Mouse (Mus musculus) ES-E14 (cell line): ENCODE results near the gene Sla2. TPM values are rescaled to one million over a fixed set of nuclear protein-coding genes. Genes with fewer than 3 reads are reported as not detected.
"Not testable (repeated sequence)": the region's sequence is repeated elsewhere in the genome, so short reads cannot be mapped to it uniquely, and the experiment has no call there.

Experiments used
- DNase-seq: peaks from one replicate; pipeline ENCODE4 v3.0.0-alpha.2; 2013; ENCODE audit warnings: low read depth, low spot score
- H3K27ac ChIP-seq: 2 replicates; pipeline ENCODE4 v1.5.1; 2012; ENCODE audit warnings: low read depth, mild to moderate bottlenecking, low read length, moderate library complexity, mixed read lengths; ENCODE audit not compliant: poor library complexity, insufficient read depth, severe bottlenecking
- H3K36me3 ChIP-seq: 2 replicates; pipeline ENCODE4 v1.6.1; 2012; ENCODE audit warnings: mild to moderate bottlenecking, low read length, moderate library complexity, mixed read lengths; ENCODE audit not compliant: control insufficient read depth, poor library complexity, insufficient read depth, severe bottlenecking
- H3K4me1 ChIP-seq, 2 experiments: fragments of 150-350 bp in 1 of 2; sonication (generic) in 1 of 2; 2 replicates each; pipeline ENCODE4 v1.6.1; 2012; ENCODE audit warnings: low read length in 2 of 2, mild to moderate bottlenecking in 1 of 2, mixed read lengths in 1 of 2; ENCODE audit not compliant: control insufficient read depth in 2 of 2, insufficient read depth in 2 of 2, poor library complexity in 1 of 2
- H3K4me3 ChIP-seq, 2 experiments: fragments of 150-350 bp in 1 of 2; sonication (generic) in 1 of 2; 2 replicates each; pipeline ENCODE4 v1.5.1; 2012; ENCODE audit warnings: low read length in 2 of 2, low read depth in 1 of 2, mild to moderate bottlenecking in 1 of 2, mixed read lengths in 1 of 2; ENCODE audit not compliant: insufficient read depth in 1 of 2, poor library complexity in 1 of 2, severe bottlenecking in 1 of 2
- H3K9ac ChIP-seq: 2 replicates; pipeline ENCODE4 v1.6.1; 2012; ENCODE audit warnings: low read depth, mild to moderate bottlenecking, low read length, mixed read lengths; ENCODE audit not compliant: poor library complexity, insufficient read depth, severe bottlenecking
- H3K9me3 ChIP-seq: fragments of 150-350 bp; sonication (generic); 2 replicates; pipeline ENCODE4 v1.6.1; 2012; ENCODE audit warnings: low read depth, mild to moderate bottlenecking, low read length; ENCODE audit not compliant: control insufficient read depth, insufficient read depth
- CHD2 ChIP-seq: IDR thresholded peaks from 2 replicates; pipeline ENCODE4 v1.6.1; 2014; ENCODE audit warnings: mild to moderate bottlenecking, low read depth, low read length, inconsistent platforms
- HCFC1 ChIP-seq: IDR thresholded peaks from 2 replicates; pipeline ENCODE4 v1.6.1; 2012; ENCODE audit warnings: low read length, inconsistent platforms, borderline replicate concordance; ENCODE audit not compliant: insufficient read depth
- MAFK ChIP-seq: IDR thresholded peaks from 2 replicates; pipeline ENCODE4 v1.6.1; 2014; ENCODE audit warnings: mild to moderate bottlenecking, low read depth, low read length, inconsistent platforms; ENCODE audit not compliant: insufficient read depth
- ZC3H11A ChIP-seq: IDR thresholded peaks from 2 replicates; pipeline ENCODE4 v1.6.1; 2012; ENCODE audit warnings: low read depth, mild to moderate bottlenecking, inconsistent platforms, low read length, borderline replicate concordance
- ZNF384 ChIP-seq: IDR thresholded peaks from 2 replicates; pipeline ENCODE4 v1.6.1; 2012; ENCODE audit warnings: low read depth, low read length, inconsistent platforms
- in situ Hi-C, 2 experiments: fragments of 600-800 bp; cut with MboI; formaldehyde crosslinking; loops; one replicate each; pipeline ENCODE4 v1.15.1; 2025; ENCODE audit warnings: low sequenced_read_pairs in 2 of 2, inconsistent platforms in 1 of 2; ENCODE audit not compliant: unreplicated experiment in 2 of 2
- total RNA-seq: library from RNA; depleted of rRNA; stranded (reverse); fragments of 300-350 nt; gene quantifications from 2 replicates; pipeline ENCODE4 v1.2.3, GENCODE M21; 2012

Gene Sla2
- total RNA-seq, 1 experiment = 5.3 TPM

- TF ChIP-seq HCFC1 (no peak), MAFK (no peak), ZNF384 (no peak), CHD2 (no peak), ZC3H11A (no peak)
- Histone ChIP-seq H3K9ac (no peak overlapping the region), H3K36me3 (no peaks in the 10 kb centered on the region), H3K9me3 (no peaks in the 10 kb centered on the region), H3K4me3 (no peak overlapping the region), H3K27ac (no peak overlapping the region), H3K4me1 (no peaks in the 10 kb centered on the region)
- DNase-seq = peak; percentile 27
- in situ Hi-C loops = no loop called here
These were observed 16.4 kb upstream of the Sla2 start for GRCm38 (mm10) chr2:156903367-156903766.

- H3K9me3 ChIP-seq, in situ Hi-C loops, H3K36me3 ChIP-seq, DNase-seq, H3K9ac ChIP-seq, H3K27ac ChIP-seq, H3K4me1 ChIP-seq, H3K4me3 ChIP-seq: not testable (repeated sequence)
These were observed 15.4 kb upstream of the Sla2 start for GRCm38 (mm10) chr2:156902411-156902810.

GRCm38 (mm10) chr2:156901883-156902282, 14.9 kb upstream of the Sla2 start:
- no peak for DNase-seq
- no peaks in the 10 kb centered on the region for H3K9me3 ChIP-seq
- H3K9ac ChIP-seq = no peak overlapping the region
- H3K4me3 ChIP-seq = no peak overlapping the region
- TF ChIP-seq ZC3H11A = no peak
- no peak for TF ChIP-seq MAFK
- no peak for TF ChIP-seq CHD2
- no peak for TF ChIP-seq ZNF384
- TF ChIP-seq HCFC1 = no peak
- no peaks in the 10 kb centered on the region for H3K36me3 ChIP-seq
- in situ Hi-C loops = no loop called here
- H3K27ac ChIP-seq = no peak overlapping the region
- H3K4me1 ChIP-seq = no peaks in the 10 kb centered on the region

GRCm38 (mm10) chr2:156901344-156901743, 14.4 kb upstream of the Sla2 start:
- no peak overlapping the region for H3K9ac ChIP-seq
- no peaks in the 10 kb centered on the region for H3K9me3 ChIP-seq
- no peak for DNase-seq
- H3K36me3 ChIP-seq = no peaks in the 10 kb centered on the region
- no peak overlapping the region for H3K27ac ChIP-seq
- no peak for TF ChIP-seq CHD2
- TF ChIP-seq ZNF384 = no peak
- TF ChIP-seq ZC3H11A = no peak
- no peak overlapping the region for H3K4me3 ChIP-seq
- H3K4me1 ChIP-seq = no peaks in the 10 kb centered on the region
- in situ Hi-C loops = no loop called here

- no peak overlapping the region for H3K27ac ChIP-seq
- no peaks in the 10 kb centered on the region for H3K9me3 ChIP-seq
- in situ Hi-C loops = no loop called here
- peaks cover 0 to 2% of the 10 kb centered on the region in 2 experiments; a peak in 2 of 4 replicates for H3K4me1 ChIP-seq
- TF ChIP-seq HCFC1 = no peak
- H3K36me3 ChIP-seq = no peaks in the 10 kb centered on the region
- H3K9ac ChIP-seq = no peak overlapping the region
- DNase-seq = no peak
- H3K4me3 ChIP-seq = no peak overlapping the region
These were observed 12.2 kb upstream of the Sla2 start for GRCm38 (mm10) chr2:156899184-156899583.
